Mouse (Mus musculus) hindbrain, embryonic 14.5 days (tissue): ENCODE results near the gene Timmdc1. TPM values are rescaled to one million over a fixed set of nuclear protein-coding genes. Genes with fewer than 3 reads are reported as not detected.

Source experiments
- ATAC-seq: fragments of 200-750 bp; cut with Nextera tagmentation; 2 replicates; pipeline ENCODE4 v1.8.0; 2017; ENCODE audit warnings: moderate number of reproducible peaks, mild to moderate bottlenecking, moderate TSS enrichment, moderate library complexity; ENCODE audit not compliant: low FRiP score
- DNase-seq: peaks from one replicate; pipeline ENCODE4 v3.0.0-alpha.2; 2015; ENCODE audit warnings: low spot score
- H3K27ac ChIP-seq: fragments of 300-500 bp; sonication (generic); 2 replicates; pipeline ENCODE4 v1.5.1; 2014; ENCODE audit warnings: mild to moderate bottlenecking, moderate library complexity
- H3K27me3 ChIP-seq: fragments of 300-500 bp; sonication (generic); 2 replicates; pipeline ENCODE4 v1.6.1; 2014; ENCODE audit warnings: mild to moderate bottlenecking, low read length, mixed read lengths; ENCODE audit not compliant: control insufficient read depth, insufficient read depth
- H3K36me3 ChIP-seq: fragments of 300-500 bp; sonication (generic); replicated peaks from 2 replicates; pipeline ENCODE4 v1.6.1; 2014; ENCODE audit not compliant: control insufficient read depth, insufficient read depth
- H3K4me1 ChIP-seq: fragments of 300-500 bp; sonication (generic); replicated peaks from 2 replicates; pipeline ENCODE4 v1.6.1; 2014; ENCODE audit warnings: antibody characterized with exemption, low read length, mixed read lengths; ENCODE audit not compliant: control insufficient read depth, insufficient read depth
- H3K4me2 ChIP-seq: fragments of 300-500 bp; sonication (generic); replicated peaks from 2 replicates; pipeline ENCODE4 v1.6.1; 2014; ENCODE audit warnings: mild to moderate bottlenecking, moderate library complexity
- H3K4me3 ChIP-seq: fragments of 300-500 bp; sonication (generic); replicated peaks from 2 replicates; pipeline ENCODE4 v1.5.1; 2014; ENCODE audit warnings: mild to moderate bottlenecking, low read length
- H3K9ac ChIP-seq: fragments of 300-500 bp; sonication (generic); 2 replicates; pipeline ENCODE4 v1.6.1; 2014
- H3K9me3 ChIP-seq: fragments of 300-500 bp; sonication (generic); 2 replicates; pipeline ENCODE4 v1.6.1; 2016; ENCODE audit warnings: low read length; ENCODE audit not compliant: control insufficient read depth
- WGBS: fragments of 180-500 bp; shearing (Covaris S2); extraction: QIAGEN DNeasy Blood & Tissue Kit; methylation state at CpG from one replicate; pipeline ENCODE4 v1.1.7; 2014; 5-methylcytosine and 5-hydroxymethylcytosine counted together
- polyA plus RNA-seq: library from polyadenylated mRNA; unstranded; fragments of >200 nt; fragmentation: Nextera tagmentation; extraction: Ambion mirVana; gene quantifications from 2 replicates; pipeline ENCODE4 v1.2.1, GENCODE M21; 2014

Timmdc1 gene
- polyA plus RNA-seq, 1 experiment from 2014 or later = 29.8 TPM

DNA sequence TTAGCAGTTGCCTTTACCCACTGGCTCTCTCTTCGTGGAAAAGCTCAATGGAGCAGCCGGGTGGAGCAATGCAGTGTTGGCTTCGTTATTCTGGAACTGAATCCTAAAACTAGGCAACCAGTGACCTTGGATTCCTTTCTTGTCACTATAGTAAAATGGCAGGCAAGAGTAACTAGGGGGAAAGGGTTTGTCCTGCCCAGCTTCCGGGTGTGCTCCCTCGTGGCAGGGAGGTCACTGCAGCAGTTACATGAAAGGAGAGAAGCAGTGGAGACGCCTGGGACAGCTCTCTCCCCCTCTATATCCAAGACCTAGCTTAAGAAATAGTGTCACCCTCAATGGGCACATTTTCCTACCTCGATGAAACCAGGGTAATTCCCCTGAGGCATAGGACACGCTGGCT lies 53.0 kb downstream of the Timmdc1 start:
- Histone ChIP-seq H3K36me3 (no peaks in the 10 kb centered on the region), H3K9ac (no peak overlapping the region), H3K4me1 (no peaks in the 10 kb centered on the region), H3K27me3 (no peaks in the 10 kb centered on the region), H3K4me2 (no peak overlapping the region), H3K4me3 (no peak overlapping the region), H3K27ac (no peak overlapping the region), H3K9me3 (no peaks in the 10 kb centered on the region)
- 78% methylated on average over 8 of the region's 8 CpGs for WGBS
- DNase-seq (no peak), ATAC-seq (no peak)

DNA sequence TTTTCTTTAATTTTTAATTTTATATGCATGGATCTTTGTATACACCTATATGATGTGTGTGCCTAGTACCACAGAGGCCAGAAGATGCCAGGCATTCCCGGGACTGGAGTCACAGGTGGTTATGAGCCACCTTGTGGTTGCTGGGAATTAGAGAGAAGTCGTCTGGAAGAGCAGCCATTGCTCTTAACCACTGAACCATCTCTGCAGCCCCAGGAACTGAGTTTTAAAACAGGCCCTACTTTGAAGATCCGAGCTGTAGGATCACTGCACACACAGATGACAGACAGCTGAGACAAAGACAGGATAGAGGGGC lies 53.8 kb downstream of the Timmdc1 start:
- no peak overlapping the region for H3K9ac ChIP-seq
- no peak overlapping the region for H3K27ac ChIP-seq
- DNase-seq (no peak), ATAC-seq (no peak)
- H3K4me1 ChIP-seq = no peaks in the 10 kb centered on the region
- H3K4me3 ChIP-seq = no peak overlapping the region
- H3K27me3 ChIP-seq = no peaks in the 10 kb centered on the region
- no peak overlapping the region for H3K4me2 ChIP-seq
- H3K9me3 ChIP-seq = no peaks in the 10 kb centered on the region
- 41% methylated on average over 3 of the region's 3 CpGs for WGBS
- H3K36me3 ChIP-seq = no peaks in the 10 kb centered on the region

DNA sequence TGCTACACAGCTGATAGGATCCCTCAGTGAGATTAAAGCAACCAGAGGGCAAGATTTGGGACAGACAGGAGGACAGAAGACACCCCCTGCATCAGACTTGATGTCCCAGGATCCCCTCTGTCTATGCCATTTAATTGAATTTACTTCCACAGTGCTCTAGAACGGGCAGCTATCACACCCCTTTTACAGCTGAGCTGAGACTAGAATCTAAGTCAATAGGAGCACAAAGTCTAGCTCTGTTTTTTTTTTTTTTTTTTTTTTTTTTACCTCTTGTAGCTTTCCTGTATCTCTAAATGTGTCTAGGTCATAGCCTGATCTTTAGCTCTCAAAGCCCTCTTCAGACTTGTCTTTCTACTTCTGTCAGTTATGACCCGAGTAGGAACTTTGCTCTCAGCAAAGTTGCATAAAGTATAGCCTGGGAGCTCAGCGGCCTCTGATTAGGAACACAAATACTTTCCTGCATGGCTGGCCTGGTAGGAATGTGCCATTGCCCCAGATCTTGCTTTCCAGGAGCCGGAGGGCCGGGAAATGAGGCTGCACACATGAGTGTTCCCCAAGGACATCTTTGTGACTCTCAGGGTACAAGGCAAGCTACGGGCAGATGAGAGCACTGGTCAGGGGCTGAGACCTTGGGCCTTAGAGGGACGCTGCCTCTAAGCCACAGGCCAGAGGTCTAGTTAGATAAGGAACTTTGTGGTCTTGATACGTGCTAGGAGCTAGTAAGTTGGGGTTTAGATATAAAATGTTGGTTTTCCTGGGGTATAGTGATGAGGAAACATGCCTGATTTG lies 54.4 kb downstream of the Timmdc1 start:
- H3K4me2 ChIP-seq = no peak overlapping the region
- no peaks in the 10 kb centered on the region for H3K27me3 ChIP-seq
- H3K9me3 ChIP-seq = no peaks in the 10 kb centered on the region
- H3K4me1 ChIP-seq = no peaks in the 10 kb centered on the region
- H3K36me3 ChIP-seq = no peaks in the 10 kb centered on the region
- DNase-seq = no peak
- no peak overlapping the region for H3K27ac ChIP-seq
- no peak overlapping the region for H3K4me3 ChIP-seq
- no peak for ATAC-seq
- no peak overlapping the region for H3K9ac ChIP-seq
- WGBS = 80% methylated on average over 8 of the region's 8 CpGs

DNA sequence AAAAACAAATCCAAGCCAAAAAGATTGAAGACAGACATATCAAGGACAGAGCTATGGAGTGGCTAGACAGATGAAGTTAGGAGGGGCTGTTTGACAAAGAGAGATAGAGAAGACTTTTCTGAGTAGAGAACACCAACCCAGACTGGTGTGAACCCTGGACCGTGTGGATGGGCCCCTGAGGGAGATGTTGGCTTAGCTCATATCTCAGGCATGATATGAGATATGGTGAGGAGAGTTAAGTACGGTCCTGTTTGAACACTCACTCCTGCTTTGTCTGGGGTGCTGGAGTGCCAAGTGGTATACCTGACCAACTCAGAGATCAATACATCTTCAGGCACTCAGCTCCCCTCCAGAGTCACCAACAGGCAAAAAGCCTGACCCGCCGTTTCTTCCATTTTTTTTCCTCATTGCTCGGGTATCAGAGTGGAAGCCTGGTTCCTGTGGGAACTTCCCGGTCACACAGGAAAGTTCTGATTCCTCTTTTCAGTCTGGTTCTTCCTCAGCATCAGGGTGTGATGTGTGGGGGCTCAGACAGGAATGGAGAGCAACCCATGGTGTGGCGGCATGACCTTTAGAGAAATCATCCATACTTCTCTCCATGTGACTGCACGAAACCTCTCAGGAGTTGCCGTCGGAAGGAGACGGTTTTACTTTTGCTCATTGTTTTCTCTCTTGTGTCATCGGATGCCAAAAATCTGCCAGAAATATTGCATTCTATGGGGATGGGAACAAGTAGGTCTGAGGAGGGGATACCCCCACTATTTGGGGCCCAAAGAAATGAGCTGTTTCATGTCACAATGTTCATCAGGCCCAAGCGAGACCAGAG lies 55.2 kb downstream of the Timmdc1 start:
- 88% methylated on average over 13 of the region's 13 CpGs for WGBS
- ATAC-seq (no peak), DNase-seq (no peak)
- H3K9ac ChIP-seq = no peak overlapping the region
- H3K4me2 ChIP-seq = no peak overlapping the region
- H3K4me3 ChIP-seq = no peak overlapping the region
- no peak overlapping the region for H3K27ac ChIP-seq
- no peaks in the 10 kb centered on the region for H3K4me1 ChIP-seq
- no peaks in the 10 kb centered on the region for H3K27me3 ChIP-seq
- H3K36me3 ChIP-seq = no peaks in the 10 kb centered on the region
- H3K9me3 ChIP-seq = no peaks in the 10 kb centered on the region

DNA sequence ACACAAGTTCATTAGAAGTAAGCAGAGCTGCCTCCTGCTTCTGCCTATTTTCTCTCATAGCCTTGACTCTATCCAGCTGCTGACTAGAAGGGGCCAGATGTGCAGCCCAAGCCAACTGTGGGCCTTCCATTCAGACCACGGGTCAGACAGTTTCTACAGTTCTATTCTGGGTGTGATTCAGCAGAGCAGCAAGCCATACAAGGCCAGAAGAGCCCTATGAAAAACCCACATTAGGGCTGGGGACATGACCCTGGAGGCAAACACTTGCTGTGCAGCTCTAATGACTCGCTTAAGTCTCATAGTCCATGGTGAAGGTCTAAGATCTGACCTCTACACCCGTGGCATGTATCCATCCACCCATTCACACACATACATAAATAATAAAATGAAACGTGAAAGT lies 56.4 kb downstream of the Timmdc1 start:
- Histone ChIP-seq H3K9ac (no peak overlapping the region), H3K4me3 (no peak overlapping the region), H3K4me2 (no peak overlapping the region), H3K9me3 (no peaks in the 10 kb centered on the region), H3K27ac (no peak overlapping the region), H3K36me3 (no peaks in the 10 kb centered on the region), H3K27me3 (no peaks in the 10 kb centered on the region), H3K4me1 (no peaks in the 10 kb centered on the region)
- 84% methylated on average over 4 of the region's 4 CpGs for WGBS
- ATAC-seq (no peak), DNase-seq (no peak)

DNA sequence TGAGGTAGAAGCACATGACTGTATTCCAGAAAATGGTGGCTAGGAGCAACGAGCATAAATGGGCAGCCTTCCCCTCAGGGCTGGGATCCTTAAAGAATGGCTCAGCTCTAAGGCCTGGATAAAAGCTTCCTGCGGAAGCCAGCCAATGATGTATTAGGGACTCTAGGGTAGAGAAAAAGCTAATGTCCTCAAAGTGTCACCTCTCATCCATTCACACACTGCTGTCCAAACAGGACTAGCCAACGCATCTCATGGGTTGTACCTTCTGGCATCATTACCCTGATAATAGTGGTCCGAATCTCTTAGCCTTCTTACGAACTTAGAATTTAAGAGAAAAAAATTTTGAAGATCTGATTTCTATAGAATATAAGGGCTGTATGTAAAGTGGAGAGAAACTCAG lies 59.2 kb downstream of the Timmdc1 start:
- Histone ChIP-seq H3K9ac (no peak overlapping the region), H3K9me3 (no peaks in the 10 kb centered on the region), H3K27me3 (no peaks in the 10 kb centered on the region), H3K4me2 (no peak overlapping the region), H3K27ac (no peak overlapping the region), H3K4me3 (no peak overlapping the region), H3K36me3 (no peaks in the 10 kb centered on the region), H3K4me1 (no peaks in the 10 kb centered on the region)
- no peak for ATAC-seq
- 97% methylated on average over 5 of the region's 5 CpGs for WGBS
- no peak for DNase-seq

DNA sequence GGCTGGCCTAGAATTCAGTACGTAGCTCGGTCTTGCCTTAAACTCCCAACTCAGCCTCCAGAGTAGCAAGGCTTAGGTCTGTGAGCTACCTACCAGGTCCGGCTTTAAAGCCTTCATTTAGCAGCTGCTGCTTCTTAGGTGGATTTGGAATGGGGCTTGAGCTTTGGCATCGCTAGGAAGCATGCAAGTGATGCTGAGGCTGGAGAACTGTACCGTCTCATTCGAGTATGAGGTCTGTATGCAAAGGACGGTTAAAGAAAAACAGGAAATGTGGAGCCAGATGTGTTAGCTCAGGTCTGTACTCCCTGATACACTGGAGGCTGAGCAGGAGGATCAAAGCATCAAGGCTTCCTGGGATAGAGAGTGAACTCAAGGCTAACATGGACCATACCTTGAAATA lies 60.3 kb downstream of the Timmdc1 start:
- WGBS = 91% methylated on average over 7 of the region's 7 CpGs
- Histone ChIP-seq H3K36me3 (no peaks in the 10 kb centered on the region), H3K27me3 (no peaks in the 10 kb centered on the region), H3K4me2 (no peak overlapping the region), H3K9me3 (no peaks in the 10 kb centered on the region), H3K4me1 (no peaks in the 10 kb centered on the region), H3K27ac (no peak overlapping the region), H3K9ac (no peak overlapping the region), H3K4me3 (no peak overlapping the region)
- DNase-seq (no peak), ATAC-seq (no peak)

DNA sequence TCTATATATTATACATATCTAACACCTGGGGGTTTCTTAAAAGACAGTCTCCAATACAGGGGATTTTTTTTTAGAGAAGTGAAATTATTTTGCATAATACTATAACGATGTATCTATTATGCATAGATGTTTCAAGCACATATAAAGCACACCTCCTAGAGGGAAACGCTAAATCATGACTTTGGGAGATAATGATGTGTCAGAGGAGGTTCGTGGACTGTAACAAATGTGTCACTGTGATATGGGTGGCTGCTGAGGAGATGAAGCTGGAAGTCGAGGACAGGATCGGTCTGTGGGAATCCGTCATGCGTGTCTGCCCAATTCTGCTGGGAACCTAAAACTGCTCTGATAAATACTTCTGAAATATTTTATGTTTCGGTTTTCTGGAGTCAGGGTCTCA lies 60.7 kb downstream of the Timmdc1 start:
- no peak for DNase-seq
- H3K9ac ChIP-seq = no peak overlapping the region
- H3K27me3 ChIP-seq = no peaks in the 10 kb centered on the region
- no peaks in the 10 kb centered on the region for H3K9me3 ChIP-seq
- H3K27ac ChIP-seq = no peak overlapping the region
- no peak overlapping the region for H3K4me3 ChIP-seq
- 78% methylated on average over 8 of the region's 8 CpGs for WGBS
- ATAC-seq = no peak
- no peaks in the 10 kb centered on the region for H3K36me3 ChIP-seq
- no peaks in the 10 kb centered on the region for H3K4me1 ChIP-seq
- no peak overlapping the region for H3K4me2 ChIP-seq

DNA sequence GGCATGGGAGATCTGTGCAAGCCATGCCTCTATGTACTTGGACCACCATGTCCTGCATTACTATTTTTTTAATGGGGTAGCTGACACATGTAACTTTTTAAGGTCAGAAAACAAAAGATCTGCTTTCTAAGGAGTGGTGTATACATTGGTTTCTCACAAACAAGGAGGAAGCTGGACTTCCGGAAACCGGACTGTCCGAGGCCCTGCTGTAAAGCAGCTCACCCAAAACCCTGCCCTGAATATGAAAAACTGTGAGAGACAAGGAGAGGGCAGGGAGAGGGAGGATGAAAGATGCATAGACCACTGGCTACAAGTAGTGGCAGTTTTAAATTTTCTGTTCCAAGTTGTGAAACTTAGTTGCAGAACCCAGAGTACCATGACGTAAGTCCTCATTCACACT lies 62.5 kb downstream of the Timmdc1 start:
- H3K36me3 ChIP-seq = no peaks in the 10 kb centered on the region
- H3K9ac ChIP-seq = no peak overlapping the region
- H3K9me3 ChIP-seq = no peaks in the 10 kb centered on the region
- ATAC-seq (no peak), DNase-seq (no peak)
- no peaks in the 10 kb centered on the region for H3K4me1 ChIP-seq
- no peak overlapping the region for H3K27ac ChIP-seq
- no peak overlapping the region for H3K4me2 ChIP-seq
- WGBS = 88% methylated on average over 4 of the region's 4 CpGs
- no peak overlapping the region for H3K4me3 ChIP-seq
- H3K27me3 ChIP-seq = no peaks in the 10 kb centered on the region
